ENCODE assay signal across 10 mouse cellular contexts in the genomic region with DNA sequence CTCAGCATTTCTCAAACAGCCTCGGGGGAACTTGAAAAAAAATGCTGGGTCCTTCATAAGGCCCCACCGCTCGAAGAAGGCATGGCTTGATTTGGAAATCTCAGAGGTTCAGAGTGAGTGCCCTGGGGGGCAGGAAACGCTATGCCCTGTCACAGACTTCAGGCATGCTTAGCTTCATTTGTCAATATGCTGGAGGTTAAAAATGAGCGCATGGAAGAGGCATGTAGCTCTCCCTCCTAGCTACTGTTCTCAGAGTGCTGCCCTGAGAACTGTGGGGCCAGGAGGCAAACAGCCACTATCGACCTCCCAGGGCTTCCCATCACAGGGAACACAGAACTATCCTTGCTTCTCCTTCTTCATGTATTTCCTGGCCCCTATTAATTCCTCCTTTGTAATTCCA. TPM values are rescaled to one million over a fixed set of nuclear protein-coding genes. Genes with fewer than 3 reads are reported as not detected.
DNase-seq lines count a peak whose midpoint lies in the region; ATAC-seq and TF ChIP-seq lines count a peak whose summit lies in the region.
"Had no signal": no experiment of that assay in that cellular context is flagged by ENCODE, and none has a peak within 500 bp of the region (broad histone marks: within the 10 kb centered on the region; RNA-seq: fewer than 3 reads in every experiment).

No protein-coding gene starts in this region.

- no peak for TF ChIP-seq EP300 in heart, adult 2 months (IDR thresholded peaks at IDR 0.05; ENCODE audit: insufficient read depth, low read depth, low read length)

- H3K4me1 ChIP-seq in heart, adult 2 months (ENCODE audit: control insufficient read depth, insufficient read depth, low read length): peaks cover 9% of the 10 kb centered on the region
- H3K4me1 ChIP-seq in E14TG2a.4 (replicated peaks; ENCODE audit: low read depth, low read length): peaks cover 44% of the 10 kb centered on the region
- peaks cover 21% of the 10 kb centered on the region for H3K4me1 ChIP-seq in forebrain, embryonic 16.5 days (replicated peaks; ENCODE audit: control insufficient read depth, insufficient read depth, low read length)

- 0 out of 2 replicates have a peak, but pooled peaks have one; percentile 5 for ATAC-seq in forebrain, embryonic 16.5 days
- 0 out of 2 replicates have a peak, but pooled peaks have one; percentile 16 for ATAC-seq in megakaryocyte-erythroid progenitor cell, adult 5-6 weeks (replicated peaks; ENCODE audit: low FRiP score, low TSS enrichment, poor library complexity, severe bottlenecking)

- H3K79me2 ChIP-seq in heart, adult 2 months (replicated peaks; ENCODE audit: control insufficient read depth, insufficient read depth, low read length): 0 out of 2 replicates have a peak, but pooled peaks cover 4% of the 10 kb centered on the region

- peak overlapping the region; percentile 21 for H3K4me2 ChIP-seq in forebrain, embryonic 16.5 days (ENCODE audit: low read length)

- H3K27me3 ChIP-seq in heart, adult 2 months (ENCODE audit: control insufficient read depth, insufficient read depth, low read length): no peaks in the 10 kb centered on the region
- no peaks in the 10 kb centered on the region for H3K27me3 ChIP-seq in E14TG2a.4 (ENCODE audit: insufficient read depth, low read length)
- no peaks in the 10 kb centered on the region for H3K27me3 ChIP-seq in forebrain, embryonic 16.5 days (replicated peaks; ENCODE audit: control insufficient read depth, insufficient read depth, low read length)

- no peak for TF ChIP-seq CTCF in heart, adult 2 months (IDR thresholded peaks at IDR 0.05)
- TF ChIP-seq CTCF in E14TG2a.4 (conservative IDR thresholded peaks at IDR 0.05; ENCODE audit: low read length): no peak
- no peak for TF ChIP-seq CTCF in gastrocnemius, adult 2 months (IDR thresholded peaks at IDR 0.05)

- TF ChIP-seq POLR2A in heart, adult 2 months (IDR thresholded peaks at IDR 0.05; ENCODE audit: insufficient read depth, low read depth, low read length): no peak

- no peaks in the 10 kb centered on the region for H3K9me3 ChIP-seq in E14TG2a.4 (ENCODE audit: low read length)
- H3K9me3 ChIP-seq in forebrain, embryonic 16.5 days (ENCODE audit: control insufficient read depth, low read length): no peaks in the 10 kb centered on the region

- peak overlapping the region; percentile 26 for H3K27ac ChIP-seq in heart, adult 2 months
- H3K27ac ChIP-seq in forebrain, embryonic 16.5 days (ENCODE audit: low read length): peak overlapping the region; percentile 55
- H3K27ac ChIP-seq in gastrocnemius, adult 2 months: no peak overlapping the region

- no peak overlapping the region for H3K9ac ChIP-seq in heart, adult 2 months (ENCODE audit: low read depth, low read length)
- H3K9ac ChIP-seq in forebrain, embryonic 16.5 days (replicated peaks; ENCODE audit: low read depth, low read length): peak overlapping the region; percentile 29; the same call in 1 of the 2 replicates

- intact Hi-C loops in heart, adult 2 months (cut with DNase I): no loop called here
- intact Hi-C loops in heart, postnatal 25 days (cut with DNase I): no loop called here
- intact Hi-C loops in left cerebral cortex, postnatal 25 days (cut with DNase I): no loop called here
- intact Hi-C loops in gastrocnemius, adult 2 months (cut with DNase I): no loop called here

- no peaks in the 10 kb centered on the region; the same call in 1 of the 2 replicates for H3K36me3 ChIP-seq in heart, adult 2 months (ENCODE audit: control insufficient read depth, insufficient read depth, low read length)
- no peaks in the 10 kb centered on the region for H3K36me3 ChIP-seq in E14TG2a.4 (ENCODE audit: insufficient read depth, low read length)
- no peaks in the 10 kb centered on the region for H3K36me3 ChIP-seq in forebrain, embryonic 16.5 days (ENCODE audit: control insufficient read depth, insufficient read depth)

- H3K4me3 ChIP-seq in heart, adult 2 months: no peak overlapping the region
- H3K4me3 ChIP-seq in E14TG2a.4 (replicated peaks; ENCODE audit: low read length): peak overlapping the region; percentile 37
- no peak overlapping the region for H3K4me3 ChIP-seq in forebrain, embryonic 16.5 days (replicated peaks; ENCODE audit: low read length)
- H3K4me3 ChIP-seq in gastrocnemius, adult 2 months: no peak overlapping the region

- no peak for DNase-seq in heart, adult 2 months
- no peak for DNase-seq in heart, postnatal 25 days (ENCODE audit: low spot score)
- DNase-seq in adipocyte (ENCODE audit: low spot score): no peak
- DNase-seq in left cerebral cortex, postnatal 25 days (ENCODE audit: low spot score in 2 of 2): no peak
- no peak for DNase-seq in gastrocnemius, adult 2 months
- DNase-seq: kidney, adult 11 months; lung, postnatal 10 days had no signal

- WGBS in heart, adult 2 months: 37% methylated on average over 6 of the region's 6 CpGs
- 17% methylated on average over 6 of the region's 6 CpGs for WGBS in forebrain, embryonic 16.5 days

RNA-seq across cellular contexts. Expression of a gene that starts 47.5 kb away (rescaled TPM):
- total RNA-seq in heart, adult 2 months (2021): 10 to 100 TPM; 13.3 to 13.8 TPM
- 21.5 and 26.6 TPM in 2 replicates for polyA plus RNA-seq in heart, adult 2 months (2012; rRNA removed)
- total RNA-seq in heart, postnatal 25 days (2021): 10 to 100 TPM; 17.2 to 18.4 TPM
- polyA plus RNA-seq in forebrain, embryonic 16.5 days (2015; fragmentation: Nextera tagmentation; extraction: Ambion mirVana): 7.7 and 9.3 TPM in 2 replicates
- total RNA-seq in megakaryocyte-erythroid progenitor cell, adult 5-6 weeks (2014; fragmentation: Nextera tagmentation): 15.2 and 19.6 TPM in 2 replicates
- total RNA-seq in megakaryocyte-erythroid progenitor cell, adult 5-6 weeks (2017): 11.0 and 12.1 TPM in 2 replicates
- total RNA-seq in left cerebral cortex, postnatal 25 days (2021): 1 to 10 TPM; 4.5 to 9.2 TPM
- under 1 TPM; 0.71 to 0.84 TPM for total RNA-seq in gastrocnemius, adult 2 months (2021)
